Mouse (Mus musculus) right cerebral cortex, adult 2 months (tissue): Measurements from ENCODE around the gene Lbh.

Source experiments
- DNase-seq, 2 experiments: peaks; one replicate each; pipeline ENCODE4 v3.0.0; 2021 to 2022; ENCODE audit warnings: low spot score in 2 of 2

Lbh gene

DNA sequence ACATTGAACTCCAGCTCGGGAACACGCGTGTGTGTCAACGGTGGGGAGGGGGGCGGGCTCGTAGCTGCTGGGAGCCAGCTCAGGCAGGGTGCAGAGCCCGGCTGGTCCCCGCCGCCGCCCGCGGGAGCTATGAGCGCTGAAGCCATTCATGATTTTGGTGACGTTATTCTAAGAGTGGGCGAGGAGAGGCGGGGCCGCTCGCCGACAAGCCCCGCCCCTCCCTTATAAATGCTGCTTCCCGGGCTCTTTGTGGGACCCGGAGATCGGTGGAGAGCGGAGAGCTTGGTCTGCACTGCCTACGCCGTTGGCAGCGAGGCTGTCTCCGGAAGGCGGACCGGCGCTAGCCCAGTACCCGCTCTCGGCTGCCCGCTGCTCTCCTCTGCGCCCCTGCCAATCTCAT, at the start of gene Lbh:
Gene Lbh (plus strand): TSS at position 253 of the 400 bp plus-strand sequence.
- DNase-seq = peak; percentile 88 to 94

DNA sequence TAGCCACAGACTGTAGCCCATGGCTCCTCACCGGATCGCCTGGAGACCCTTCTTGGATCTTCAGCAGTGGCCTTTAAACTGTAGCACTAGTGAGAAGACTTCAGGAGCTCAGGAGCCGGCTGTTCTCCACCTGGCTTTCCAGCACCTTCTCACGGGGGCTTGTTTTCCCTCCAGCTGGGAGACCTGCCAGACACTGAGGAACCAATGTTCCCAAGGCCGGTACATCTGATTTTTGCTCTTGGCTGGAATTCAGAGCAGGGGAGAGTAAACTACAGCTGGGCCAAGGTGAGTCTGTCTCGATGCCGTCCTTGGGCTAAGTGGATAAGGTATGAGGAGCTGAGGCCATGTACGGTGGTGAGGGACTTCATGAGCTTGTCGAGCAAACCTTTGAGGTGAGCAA, 39.1 kb upstream of the Lbh start:
- DNase-seq = no peak

DNA sequence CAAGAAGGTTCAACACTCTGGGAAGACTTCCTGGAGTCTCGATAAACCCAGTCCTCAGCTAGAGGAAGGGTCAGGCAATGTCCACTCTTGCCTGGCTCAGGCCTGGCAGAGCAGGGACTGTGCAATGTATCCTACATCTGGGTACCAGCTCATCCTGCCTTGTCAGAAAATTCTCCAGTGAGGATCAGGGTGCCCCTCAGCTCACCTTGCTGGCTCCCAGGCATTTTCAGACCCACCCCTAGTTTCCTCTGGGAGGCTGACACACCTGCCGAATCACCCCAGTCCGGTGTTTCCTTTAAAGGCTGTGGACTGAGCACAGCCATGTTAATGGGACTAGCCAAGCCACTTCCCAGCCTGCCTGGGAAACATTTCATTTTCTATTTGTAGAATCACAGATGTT, 37.9 kb upstream of the Lbh start:
- DNase-seq = no peak

GRCm38 (mm10) chr17:72881051-72881450, 37.1 kb upstream of the Lbh start:
- DNase-seq = no peak

DNA sequence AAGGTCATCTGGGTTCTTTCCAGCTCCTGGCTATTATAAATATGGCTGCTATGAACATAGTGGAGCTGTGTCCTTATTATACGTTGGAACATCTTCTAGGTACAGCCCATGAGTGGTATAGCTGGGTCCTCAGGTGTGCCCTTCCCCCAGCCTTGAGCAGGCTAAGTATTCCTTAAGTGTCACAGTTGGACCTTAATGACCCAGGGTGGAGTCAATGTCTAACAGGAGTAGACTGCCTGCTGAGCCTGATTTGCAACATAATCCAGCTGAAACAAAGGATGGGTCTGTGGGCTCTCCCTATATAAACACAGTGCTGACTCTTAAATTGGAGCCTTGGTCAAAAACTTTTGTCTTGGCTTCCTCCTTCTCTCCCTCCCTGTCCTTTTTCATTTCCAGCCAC, 36.3 kb upstream of the Lbh start:
- DNase-seq = no peak

DNA sequence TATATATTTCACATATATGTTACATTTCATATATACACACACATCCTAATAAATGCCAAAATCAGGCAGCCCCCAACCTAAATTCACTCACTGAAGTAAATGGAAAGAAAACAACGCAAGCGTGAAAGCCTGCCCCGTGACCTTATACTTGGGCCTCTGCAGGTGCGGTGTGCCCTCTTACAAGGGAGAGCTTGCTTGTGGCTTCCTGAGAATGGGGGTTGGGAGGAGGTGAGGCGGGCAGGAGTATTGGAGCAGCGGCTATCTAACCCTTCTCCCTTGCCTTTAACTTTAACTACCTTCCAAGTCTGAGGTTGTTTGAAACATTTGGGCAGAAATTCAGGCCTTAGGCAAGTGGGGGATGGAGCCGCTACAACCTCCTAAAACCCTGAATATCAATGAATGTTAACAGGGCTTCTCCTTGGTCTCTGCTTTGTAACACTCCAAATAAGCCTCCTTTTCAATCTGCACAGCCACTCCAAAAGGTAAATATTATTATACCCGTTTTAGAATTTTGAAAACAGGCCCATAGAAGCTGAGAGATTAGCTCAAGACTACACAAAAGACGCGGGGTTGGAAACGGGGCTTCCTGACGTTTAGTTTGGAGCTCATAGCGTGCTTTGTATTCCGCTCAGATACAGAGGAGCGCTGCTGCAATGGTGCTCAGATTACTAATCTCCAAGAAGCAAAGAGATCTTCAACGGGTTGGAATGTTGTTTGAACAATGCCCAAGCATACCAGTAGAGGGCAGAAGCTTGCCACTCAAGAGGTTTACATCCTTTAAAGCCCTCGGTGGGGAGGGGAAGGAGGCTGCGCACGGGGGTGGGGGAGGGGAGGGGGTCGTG, 28.3 kb upstream of the Lbh start:
- peak; percentile 84 to 87 for DNase-seq

- DNase-seq = peak in 1 of 2 experiments; percentile 4
These were observed 27.7 kb upstream of the Lbh start for GRCm38 (mm10) chr17:72890398-72890898.

- DNase-seq = no peak
These were observed 26.5 kb upstream of the Lbh start for GRCm38 (mm10) chr17:72891556-72891955.

DNA sequence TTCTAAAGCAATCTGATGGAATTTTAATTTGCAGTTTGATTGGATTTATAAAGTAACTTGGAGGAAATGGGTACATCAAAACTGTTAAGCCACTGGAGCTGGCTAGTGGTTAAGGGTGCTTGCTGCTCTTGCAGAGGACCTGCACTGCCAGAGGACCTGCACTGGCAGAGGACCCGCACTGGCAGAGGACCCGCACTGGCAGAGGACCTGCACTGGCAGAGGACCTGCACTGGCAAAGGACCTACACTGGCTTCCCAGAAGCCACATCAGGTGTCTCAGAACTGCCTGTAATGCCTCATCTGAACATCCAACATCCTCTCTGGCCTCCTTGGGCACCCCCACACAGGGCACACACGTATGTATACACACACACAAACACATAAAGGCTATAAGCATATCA, 22.6 kb upstream of the Lbh start:
- no peak for DNase-seq

GRCm38 (mm10) chr17:72897076-72897475, 21.0 kb upstream of the Lbh start:
- no peak for DNase-seq

DNA sequence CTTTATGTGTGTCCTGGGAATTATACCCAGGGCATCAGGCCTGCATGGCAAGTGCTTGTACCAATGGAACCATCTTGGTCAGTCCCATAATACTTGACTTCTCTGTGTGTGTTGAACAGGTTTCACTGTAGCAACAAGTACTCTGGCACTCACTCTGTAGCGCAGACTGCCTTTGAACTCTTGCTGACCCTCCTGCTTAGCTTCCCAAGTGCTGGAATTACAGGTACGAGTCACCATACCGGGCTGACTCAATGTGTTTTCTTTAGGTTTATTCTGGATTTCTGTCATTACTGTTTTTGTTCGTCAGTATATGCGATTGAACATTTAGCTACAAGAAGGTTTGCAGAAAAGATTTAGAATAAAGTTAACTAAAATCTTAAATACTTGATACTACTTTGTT, 20.1 kb upstream of the Lbh start:
- no peak for DNase-seq

- no peak for DNase-seq
These were observed 19.3 kb upstream of the Lbh start for GRCm38 (mm10) chr17:72898775-72899174.

GRCm38 (mm10) chr17:72901021-72901420, 17.1 kb upstream of the Lbh start:
- DNase-seq = no peak

- no peak for DNase-seq
These were observed 16.4 kb upstream of the Lbh start for GRCm38 (mm10) chr17:72901705-72902104.

DNA sequence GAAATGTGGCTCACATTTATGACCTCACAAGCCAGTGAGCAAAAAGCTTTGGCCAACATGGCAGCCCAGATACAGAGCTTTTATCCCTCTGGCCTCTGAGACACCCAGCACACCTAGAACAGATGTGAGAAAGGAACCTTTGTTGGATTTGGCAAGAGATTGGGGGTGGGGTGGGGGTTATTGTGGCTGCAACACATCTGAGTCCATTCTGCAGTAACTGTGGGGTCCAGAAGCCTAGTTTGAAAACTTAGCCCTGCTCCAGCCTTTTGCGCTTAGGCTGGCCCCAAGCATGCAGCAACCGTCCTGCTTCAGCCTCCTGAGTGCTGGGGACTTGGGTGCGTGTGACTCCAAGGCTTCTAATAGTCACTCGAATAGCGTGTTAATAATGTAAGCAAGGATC, 14.8 kb upstream of the Lbh start:
- DNase-seq = no peak

GRCm38 (mm10) chr17:72903921-72904421, 14.1 kb upstream of the Lbh start:
- peak in 1 of 2 experiments; percentile 14 for DNase-seq

DNA sequence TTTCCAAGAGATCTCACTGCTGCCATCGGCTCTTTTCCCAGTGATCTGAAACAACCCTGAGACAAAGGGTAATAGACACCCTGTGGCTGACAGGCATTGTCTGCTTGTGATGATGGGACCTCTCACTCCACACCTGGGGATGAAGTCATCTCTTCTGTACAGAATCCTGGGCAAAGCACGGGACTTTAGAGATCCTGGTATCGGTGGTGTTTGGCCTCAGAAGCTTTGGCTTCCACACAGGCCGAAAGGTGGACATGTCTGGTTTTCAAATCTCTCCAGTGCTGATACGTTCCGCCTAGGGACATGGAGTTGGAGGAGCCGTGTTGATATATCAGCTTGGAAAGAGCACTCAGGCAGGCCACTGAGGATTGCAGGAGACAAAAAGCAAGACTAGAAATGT, 13.2 kb upstream of the Lbh start:
- DNase-seq = no peak

GRCm38 (mm10) chr17:72906231-72906896, 11.7 kb upstream of the Lbh start:
- DNase-seq = no peak

- DNase-seq = no peak
These were observed 10.9 kb upstream of the Lbh start for GRCm38 (mm10) chr17:72907211-72907610.

- no peak for DNase-seq
These were observed 10.3 kb upstream of the Lbh start for GRCm38 (mm10) chr17:72907777-72908176.

GRCm38 (mm10) chr17:72908561-72908960, 9.5 kb upstream of the Lbh start:
- no peak for DNase-seq

- DNase-seq = no peak
These were observed 8.8 kb upstream of the Lbh start for GRCm38 (mm10) chr17:72909061-72909852.
